Mouse (Mus musculus) right cerebral cortex, adult 18-20 months (tissue): Measurements from ENCODE around the gene Cxcl14.

Source experiments
- DNase-seq: peaks from one replicate; pipeline ENCODE4 v3.0.0; 2022; ENCODE audit warnings: mixed read lengths

Cxcl14 gene

GRCm38 (mm10) chr13:56288601-56289000 is 7.8 kb downstream of the Cxcl14 start:
- no peak for DNase-seq

GRCm38 (mm10) chr13:56287091-56287490 is 9.3 kb downstream of the Cxcl14 start:
- DNase-seq = no peak

GRCm38 (mm10) chr13:56283321-56283720 is 13.0 kb downstream of the Cxcl14 start:
- no peak for DNase-seq

GRCm38 (mm10) chr13:56280356-56280755 is 16.0 kb downstream of the Cxcl14 start:
- no peak for DNase-seq

GRCm38 (mm10) chr13:56279439-56279838 is 16.9 kb downstream of the Cxcl14 start:
- peak; percentile 78 for DNase-seq

GRCm38 (mm10) chr13:56275171-56275570 is 21.2 kb downstream of the Cxcl14 start:
- DNase-seq = no peak

GRCm38 (mm10) chr13:56270124-56270523 is 26.2 kb downstream of the Cxcl14 start:
- peak; percentile 18 for DNase-seq

GRCm38 (mm10) chr13:56267396-56267795 is 29.0 kb downstream of the Cxcl14 start:
- DNase-seq = no peak

GRCm38 (mm10) chr13:56266435-56266834 is 29.9 kb downstream of the Cxcl14 start:
- DNase-seq = peak; percentile 42

- peak; percentile 45 for DNase-seq
Measured at GRCm38 (mm10) chr13:56265661-56266060, 30.7 kb downstream of the Cxcl14 start.

- DNase-seq = no peak
Measured at GRCm38 (mm10) chr13:56262269-56262668, 34.1 kb downstream of the Cxcl14 start.

- no peak for DNase-seq
Measured at GRCm38 (mm10) chr13:56260344-56260780, 36.0 kb downstream of the Cxcl14 start.

- DNase-seq = no peak
Measured at GRCm38 (mm10) chr13:56259926-56260250, 36.5 kb downstream of the Cxcl14 start.

GRCm38 (mm10) chr13:56259021-56259925 is 37.1 kb downstream of the Cxcl14 start:
- DNase-seq = no peak

- DNase-seq = no peak
Measured at GRCm38 (mm10) chr13:56258196-56259020, 37.9 kb downstream of the Cxcl14 start.

GRCm38 (mm10) chr13:56257469-56258153 is 38.7 kb downstream of the Cxcl14 start:
- no peak for DNase-seq

GRCm38 (mm10) chr13:56256716-56257299 is 39.5 kb downstream of the Cxcl14 start:
- DNase-seq = no peak

- DNase-seq = no peak
Measured at GRCm38 (mm10) chr13:56253379-56253778, 43.0 kb downstream of the Cxcl14 start.

GRCm38 (mm10) chr13:56252783-56253182 is 43.6 kb downstream of the Cxcl14 start:
- DNase-seq = no peak

- peak; percentile 44 for DNase-seq
Measured at GRCm38 (mm10) chr13:56251924-56252619, 44.3 kb downstream of the Cxcl14 start, which contains the start of gene Neurog1. Neurog1 (minus strand) TSS chr13:56252163.

GRCm38 (mm10) chr13:56251176-56251923 is 45.0 kb downstream of the Cxcl14 start:
- DNase-seq = no peak
